Mouse (Mus musculus) spleen, adult 2 months (tissue): ENCODE results near the gene Slc25a5.

Experiments used
- CTCF ChIP-seq: fragments of 200-500 bp; IDR thresholded peaks from 2 replicates; pipeline ENCODE4 v1.5.1; 2011; ENCODE audit warnings: mild to moderate bottlenecking, inconsistent platforms; ENCODE audit not compliant: insufficient read depth, insufficient read length, insufficient replicate concordance; ENCODE audit errors: extremely low read depth
- POLR2A ChIP-seq: fragments of 200-500 bp; IDR thresholded peaks from 2 replicates; pipeline ENCODE4 v1.6.1; 2011; ENCODE audit warnings: low read depth, low read length, inconsistent platforms

DNA sequence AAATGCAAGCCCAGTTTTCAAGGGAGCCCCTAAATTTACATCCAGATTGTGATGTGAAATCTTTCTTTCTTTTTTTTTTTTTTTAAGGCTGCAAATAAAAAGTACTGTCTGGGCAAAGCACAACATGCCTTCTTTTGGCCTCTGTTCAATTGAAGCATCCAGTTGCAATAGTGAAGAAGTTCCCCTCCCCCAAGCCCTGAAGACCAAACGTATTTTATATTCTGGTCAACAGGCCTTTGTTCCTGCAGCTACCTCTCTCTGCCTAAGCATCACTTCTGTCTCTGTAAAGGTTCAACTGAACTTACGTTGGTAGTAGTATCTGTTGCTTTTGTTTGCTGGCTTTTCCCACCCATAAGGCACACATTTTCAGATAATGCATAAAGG lies 31.5 kb upstream of the Slc25a5 start:
- TF ChIP-seq CTCF, result no peak
- no peak for TF ChIP-seq POLR2A
